Mouse (Mus musculus) stomach, embryonic 14.5 days (tissue): ENCODE data around the gene Kirrel3. TPM values are rescaled to one million over a fixed set of nuclear protein-coding genes. Genes with fewer than 3 reads are reported as not detected.

ENCODE experiments used
- ATAC-seq: fragments of 200-750 bp; cut with Nextera tagmentation; 2 replicates; pipeline ENCODE4 v1.8.0; 2017; ENCODE audit warnings: low read depth, moderate TSS enrichment; ENCODE audit not compliant: insufficient number of reproducible peaks, insufficient read depth, low FRiP score
- H3K27ac ChIP-seq: fragments of 300-500 bp; sonication (generic); 2 replicates; pipeline ENCODE4 v1.5.1; 2014; ENCODE audit warnings: mild to moderate bottlenecking, low read length, moderate library complexity, mixed read lengths
- H3K27me3 ChIP-seq: fragments of 300-500 bp; sonication (generic); 2 replicates; pipeline ENCODE4 v1.6.1; 2014; ENCODE audit warnings: low read length, control low read depth, mixed read lengths; ENCODE audit not compliant: control insufficient read depth, insufficient read depth
- H3K36me3 ChIP-seq: fragments of 300-500 bp; sonication (generic); 2 replicates; pipeline ENCODE4 v1.6.1; 2014; ENCODE audit warnings: mild to moderate bottlenecking, control low read depth, low read length, moderate library complexity, mixed read lengths; ENCODE audit not compliant: control insufficient read depth, insufficient read depth
- H3K4me1 ChIP-seq: fragments of 300-500 bp; sonication (generic); 2 replicates; pipeline ENCODE4 v1.6.1; 2014; ENCODE audit warnings: low read length, control low read depth, mixed read lengths; ENCODE audit not compliant: control insufficient read depth, insufficient read depth
- H3K4me2 ChIP-seq: fragments of 300-500 bp; sonication (generic); replicated peaks from 2 replicates; pipeline ENCODE4 v1.6.1; 2014; ENCODE audit warnings: low read depth, low read length, control low read depth
- H3K4me3 ChIP-seq: fragments of 300-500 bp; sonication (generic); 2 replicates; pipeline ENCODE4 v1.5.1; 2014; ENCODE audit warnings: low read depth, low read length, control low read depth
- H3K9ac ChIP-seq: fragments of 300-500 bp; sonication (generic); replicated peaks from 2 replicates; pipeline ENCODE4 v1.6.1; 2014; ENCODE audit warnings: low read depth, mild to moderate bottlenecking, control low read depth, low read length, moderate library complexity, mixed read lengths
- H3K9me3 ChIP-seq: fragments of 300-500 bp; sonication (generic); 2 replicates; pipeline ENCODE4 v1.6.1; 2016; ENCODE audit warnings: low read depth, low read length, control low read depth; ENCODE audit not compliant: control insufficient read depth
- WGBS: fragments of 180-500 bp; shearing (Covaris S2); extraction: QIAGEN DNeasy Blood & Tissue Kit; methylation state at CpG from one replicate; pipeline ENCODE4 v1.1.7; 2014; 5-methylcytosine and 5-hydroxymethylcytosine counted together
- polyA plus RNA-seq: library from polyadenylated mRNA; unstranded; fragments of >200 nt; fragmentation: Nextera tagmentation; extraction: Ambion mirVana; gene quantifications from 2 replicates; pipeline ENCODE4 v1.2.1, GENCODE M21; 2014

Kirrel3 gene
- polyA plus RNA-seq, 1 experiment from 2014 or later: 6.3 TPM

DNA sequence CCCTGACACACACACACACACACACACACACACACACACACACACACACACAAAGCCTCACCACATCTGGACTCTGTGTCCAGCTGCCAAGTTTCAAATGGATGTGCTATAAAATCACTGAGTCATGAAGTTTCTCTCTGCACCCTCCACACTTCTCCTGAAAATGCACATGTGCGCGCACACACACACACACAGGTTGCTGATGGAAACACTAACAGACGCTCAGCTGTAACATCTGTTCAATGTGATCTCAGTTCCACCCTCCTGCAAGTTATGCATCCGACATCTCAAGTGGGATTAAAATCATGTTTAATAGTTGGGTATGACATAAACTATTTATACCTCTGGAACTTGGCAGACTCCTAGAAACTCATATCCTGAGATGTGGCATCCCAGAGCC lies 518.4 kb downstream of the Kirrel3 start:
- Histone ChIP-seq H3K36me3 (no peaks in the 10 kb centered on the region), H3K27me3 (no peaks in the 10 kb centered on the region), H3K4me3 (no peak overlapping the region), H3K27ac (no peak overlapping the region), H3K4me2 (no peak overlapping the region), H3K9ac (no peak overlapping the region), H3K9me3 (no peaks in the 10 kb centered on the region), H3K4me1 (no peaks in the 10 kb centered on the region)
- WGBS: 55% methylated on average over 4 of the region's 4 CpGs
- no peak; the same call in 1 of the 2 replicates for ATAC-seq

DNA sequence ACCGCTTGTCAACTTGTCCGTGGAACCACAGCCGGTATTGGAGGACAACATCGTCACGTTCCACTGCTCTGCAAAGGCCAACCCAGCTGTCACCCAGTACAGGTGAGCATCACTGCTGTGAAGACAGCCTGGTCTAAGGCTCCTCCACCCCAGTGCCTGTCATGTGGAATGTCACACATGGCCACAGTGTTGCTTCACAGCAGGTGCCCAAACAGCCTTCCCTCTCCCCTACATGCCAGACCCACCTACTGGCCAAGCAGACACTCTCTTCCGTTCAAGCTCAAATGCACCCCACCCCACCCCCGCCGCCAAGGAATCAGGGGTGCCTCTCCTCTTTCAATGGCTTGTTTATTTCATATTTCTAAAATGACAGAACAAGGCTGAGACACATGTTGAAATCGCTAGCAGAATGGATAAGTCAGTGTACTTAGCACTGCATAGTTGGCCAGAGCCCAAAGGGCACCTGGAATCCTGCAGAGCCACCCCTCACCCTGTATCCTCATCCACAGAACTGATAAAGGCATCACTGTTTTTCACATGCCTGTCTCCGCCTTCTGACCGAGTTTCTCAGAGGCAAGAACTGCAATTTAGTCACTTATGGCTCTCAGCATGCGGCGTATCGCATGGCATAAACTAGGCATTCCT lies 522.1 kb downstream of the Kirrel3 start:
- H3K27ac ChIP-seq: no peak overlapping the region
- no peak overlapping the region for H3K4me3 ChIP-seq
- ATAC-seq: no peak
- H3K27me3 ChIP-seq: no peaks in the 10 kb centered on the region
- WGBS: 72% methylated on average over 14 of the region's 14 CpGs
- H3K9me3 ChIP-seq: no peaks in the 10 kb centered on the region
- H3K36me3 ChIP-seq: no peaks in the 10 kb centered on the region
- H3K4me2 ChIP-seq: no peak overlapping the region
- no peaks in the 10 kb centered on the region for H3K4me1 ChIP-seq
- no peak overlapping the region for H3K9ac ChIP-seq

DNA sequence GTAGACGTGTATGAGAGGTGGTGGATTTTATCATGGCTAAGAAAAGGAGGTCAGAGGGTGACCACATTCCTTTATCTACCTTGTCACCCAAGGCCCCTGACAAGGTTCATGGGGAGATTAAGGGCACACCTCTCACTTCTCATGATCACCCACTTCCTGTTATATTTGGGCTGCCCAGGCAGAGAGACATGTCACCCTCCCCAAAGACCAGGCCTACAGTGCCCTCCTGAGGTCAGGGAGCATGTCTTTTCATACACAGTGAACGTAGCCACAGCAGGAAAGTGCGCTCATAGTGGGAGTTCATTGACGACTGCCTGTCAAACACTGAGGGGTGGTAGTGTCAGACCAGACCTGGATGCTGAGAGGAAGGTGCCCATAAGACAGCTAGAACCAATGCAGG lies 531.1 kb downstream of the Kirrel3 start:
- Histone ChIP-seq H3K36me3 (no peaks in the 10 kb centered on the region), H3K27ac (no peak overlapping the region), H3K27me3 (no peaks in the 10 kb centered on the region), H3K4me3 (no peak overlapping the region), H3K9ac (no peak overlapping the region), H3K4me2 (no peak overlapping the region), H3K9me3 (no peaks in the 10 kb centered on the region), H3K4me1 (peaks cover 11% of the 10 kb centered on the region; the same call in 1 of the 2 replicates)
- ATAC-seq: no peak
- WGBS: 52% methylated on average over 4 of the region's 4 CpGs

- Histone ChIP-seq H3K4me2 (0 out of 2 replicates have a peak overlapping the region, but pooled peaks have one; percentile 10), H3K27ac (no peak overlapping the region), H3K9ac (no peak overlapping the region), H3K4me3 (no peak overlapping the region), H3K4me1 (peaks cover 11% of the 10 kb centered on the region; the same call in 1 of the 2 replicates), H3K36me3 (no peaks in the 10 kb centered on the region), H3K9me3 (no peaks in the 10 kb centered on the region), H3K27me3 (no peaks in the 10 kb centered on the region)
- no peak for ATAC-seq
- WGBS: 18% methylated on average over 13 of the region's 13 CpGs
Measured at GRCm38 (mm10) chr9:35017563-35017962, 531.9 kb downstream of the Kirrel3 start.

GRCm38 (mm10) chr9:35018056-35018455 lies 532.4 kb downstream of the Kirrel3 start:
- peaks cover 11% of the 10 kb centered on the region; the same call in 1 of the 2 replicates for H3K4me1 ChIP-seq
- no peak overlapping the region for H3K4me2 ChIP-seq
- ATAC-seq: no peak

GRCm38 (mm10) chr9:35019372-35019771 lies 533.7 kb downstream of the Kirrel3 start:
- no peak overlapping the region for H3K4me2 ChIP-seq
- 8% methylated on average over 3 of the region's 3 CpGs for WGBS
- peaks cover 11% of the 10 kb centered on the region; the same call in 1 of the 2 replicates for H3K4me1 ChIP-seq
- no peaks in the 10 kb centered on the region for H3K27me3 ChIP-seq
- H3K9me3 ChIP-seq: no peaks in the 10 kb centered on the region
- no peak overlapping the region for H3K9ac ChIP-seq
- no peaks in the 10 kb centered on the region for H3K36me3 ChIP-seq
- H3K4me3 ChIP-seq: no peak overlapping the region
- no peak for ATAC-seq
- H3K27ac ChIP-seq: no peak overlapping the region

More at GRCm38 (mm10) chr9:35018056-35018455, 532.4 kb downstream of the Kirrel3 start:
- WGBS: 34% methylated on average over 5 of the region's 5 CpGs
- H3K27ac ChIP-seq: no peak overlapping the region
- H3K9me3 ChIP-seq: no peaks in the 10 kb centered on the region
- no peak overlapping the region for H3K9ac ChIP-seq
- H3K27me3 ChIP-seq: no peaks in the 10 kb centered on the region
- no peaks in the 10 kb centered on the region for H3K36me3 ChIP-seq
- no peak overlapping the region for H3K4me3 ChIP-seq

DNA sequence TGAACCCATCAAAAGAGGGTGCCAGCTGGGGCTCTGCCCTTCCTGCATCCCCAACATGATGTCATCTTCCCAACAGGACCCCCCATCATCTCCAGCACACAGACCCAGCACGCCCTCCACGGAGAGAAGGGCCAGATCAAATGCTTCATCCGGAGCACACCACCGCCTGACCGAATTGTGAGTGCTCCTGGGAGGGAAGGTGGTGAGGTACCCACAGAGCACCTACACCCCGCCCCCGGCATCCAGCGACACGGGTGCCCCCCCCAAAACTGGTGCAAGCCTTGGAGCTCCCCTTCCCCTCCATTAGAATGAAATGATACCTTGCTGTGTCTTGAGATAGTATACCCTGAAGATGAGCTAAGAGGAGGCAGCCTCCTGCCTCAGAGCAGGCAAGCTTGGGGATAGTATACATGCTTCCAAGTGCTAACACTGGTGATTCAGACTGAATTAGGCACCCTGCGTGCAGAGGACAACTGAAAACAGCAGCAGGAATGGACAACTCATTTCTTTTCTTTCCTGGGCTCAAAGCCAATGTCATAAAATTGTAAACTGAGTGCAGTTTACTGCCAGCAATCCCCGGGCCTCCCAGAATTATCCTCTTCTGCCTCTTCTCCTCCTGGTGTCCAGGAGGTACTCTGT lies 534.4 kb downstream of the Kirrel3 start:
- Histone ChIP-seq H3K4me3 (no peak overlapping the region), H3K9me3 (no peaks in the 10 kb centered on the region), H3K9ac (no peak overlapping the region), H3K27ac (no peak overlapping the region), H3K4me2 (no peak overlapping the region), H3K4me1 (peaks cover 11% of the 10 kb centered on the region; the same call in 1 of the 2 replicates), H3K27me3 (no peaks in the 10 kb centered on the region), H3K36me3 (no peaks in the 10 kb centered on the region)
- 53% methylated on average over 11 of the region's 11 CpGs for WGBS
- ATAC-seq: no peak

DNA sequence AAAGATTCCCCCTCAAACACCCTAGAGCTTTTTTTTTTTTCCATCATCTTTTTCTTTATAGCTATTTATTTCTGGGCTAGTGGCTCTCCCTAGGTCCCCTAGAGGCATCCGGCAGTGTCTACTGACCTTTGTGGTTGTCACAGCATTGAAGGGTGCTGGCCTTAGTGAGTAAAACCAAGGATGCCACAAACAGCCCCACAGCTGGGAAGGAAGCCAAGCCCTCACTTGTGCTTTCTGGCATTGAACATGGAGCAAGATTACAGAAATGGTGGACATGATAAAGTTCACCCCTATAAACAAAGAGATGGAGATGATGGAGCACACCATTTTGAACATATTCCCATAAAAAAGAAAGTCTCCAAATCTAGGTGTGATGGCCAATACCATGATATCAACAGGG lies 536.0 kb downstream of the Kirrel3 start:
- Histone ChIP-seq H3K36me3 (no peaks in the 10 kb centered on the region), H3K27ac (no peak overlapping the region), H3K4me3 (no peak overlapping the region), H3K4me2 (no peak overlapping the region), H3K4me1 (peaks cover 11% of the 10 kb centered on the region; the same call in 1 of the 2 replicates), H3K9ac (no peak overlapping the region), H3K27me3 (no peaks in the 10 kb centered on the region), H3K9me3 (no peaks in the 10 kb centered on the region)
- ATAC-seq: no peak
- WGBS: 75% methylated on average over 1 of the region's 1 CpGs
